Mouse (Mus musculus) neural tube, embryonic 13.5 days (tissue): ENCODE data around the gene Plekhj1. TPM values are rescaled to one million over a fixed set of nuclear protein-coding genes. Genes with fewer than 3 reads are reported as not detected.
"Not testable (repeated sequence)": the region's sequence is repeated elsewhere in the genome, so short reads cannot be mapped to it uniquely, and the experiment has no call there.

ENCODE experiments used
- ATAC-seq: fragments of 200-750 bp; cut with Nextera tagmentation; 2 replicates; pipeline ENCODE4 v1.8.0; 2017; ENCODE audit warnings: low read depth, mild to moderate bottlenecking, moderate TSS enrichment, moderate library complexity
- H3K27ac ChIP-seq: fragments of 300-500 bp; sonication (generic); replicated peaks from 2 replicates; pipeline ENCODE4 v1.5.1; 2015; ENCODE audit warnings: moderate library complexity, mild to moderate bottlenecking, inconsistent platforms
- H3K27me3 ChIP-seq: fragments of 300-500 bp; sonication (generic); 2 replicates; pipeline ENCODE4 v1.6.1; 2015; ENCODE audit warnings: mild to moderate bottlenecking, inconsistent platforms
- H3K36me3 ChIP-seq: fragments of 300-500 bp; sonication (generic); 2 replicates; pipeline ENCODE4 v1.6.1; 2015; ENCODE audit warnings: mild to moderate bottlenecking, inconsistent platforms
- H3K4me1 ChIP-seq: fragments of 300-500 bp; sonication (generic); replicated peaks from 2 replicates; pipeline ENCODE4 v1.6.1; 2015; ENCODE audit warnings: inconsistent platforms
- H3K4me2 ChIP-seq: fragments of 300-500 bp; sonication (generic); 2 replicates; pipeline ENCODE4 v1.6.1; 2015; ENCODE audit warnings: inconsistent platforms, mild to moderate bottlenecking, moderate library complexity
- H3K4me3 ChIP-seq: fragments of 300-500 bp; sonication (generic); 2 replicates; pipeline ENCODE4 v1.5.1; 2015; ENCODE audit warnings: mild to moderate bottlenecking, inconsistent platforms
- H3K9ac ChIP-seq: fragments of 300-500 bp; sonication (generic); 2 replicates; pipeline ENCODE4 v1.6.1; 2015; ENCODE audit warnings: moderate library complexity, mild to moderate bottlenecking, inconsistent platforms
- H3K9me3 ChIP-seq: fragments of 300-500 bp; sonication (generic); 2 replicates; pipeline ENCODE4 v1.6.1; 2016; ENCODE audit warnings: inconsistent platforms
- whole genome bisulfite sequencing: fragments of 180-500 bp; shearing (Covaris S2); methylation state at CpG from one replicate; pipeline ENCODE4 v1.1.7; 2015; 5-methylcytosine and 5-hydroxymethylcytosine counted together
- polyA plus RNA-seq: library from polyadenylated mRNA; unstranded; fragments of >200 nt; fragmentation: Nextera tagmentation; extraction: Ambion mirVana; gene quantifications from 2 replicates; pipeline ENCODE4 v1.2.1, GENCODE M21; 2015

Gene Plekhj1
- polyA plus RNA-seq, 1 experiment from 2014 or later, result 128 TPM

DNA sequence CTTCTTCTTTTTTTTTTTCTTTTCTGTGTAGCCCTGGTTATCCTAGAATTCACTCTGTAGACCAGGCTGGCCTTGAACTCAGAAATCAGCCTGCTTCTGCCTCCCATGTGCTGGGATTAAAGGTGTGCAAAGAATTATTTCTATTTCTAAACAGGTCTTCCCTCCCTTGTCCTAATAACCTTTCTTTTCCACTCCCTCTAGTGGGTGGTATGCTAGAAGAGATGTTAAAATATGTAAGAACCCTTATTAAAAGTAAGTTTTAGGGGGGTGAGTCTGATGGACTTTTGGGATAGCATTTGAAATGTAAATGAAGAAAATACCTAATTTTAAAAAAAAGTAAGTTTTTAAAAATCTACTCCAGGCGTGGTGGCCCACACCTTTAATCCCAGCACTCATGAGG is 24.9 kb upstream of the Plekhj1 start:
- Histone ChIP-seq H3K4me1 (peaks cover 10% of the 10 kb centered on the region), H3K9ac (no peak overlapping the region), H3K27me3 (no peaks in the 10 kb centered on the region), H3K9me3 (no peaks in the 10 kb centered on the region), H3K4me3 (no peak overlapping the region), H3K36me3 (no peaks in the 10 kb centered on the region), H3K4me2 (no peak overlapping the region), H3K27ac (no peak overlapping the region)
- WGBS, result 83% methylated on average over 1 of the region's 1 CpGs
- no peak for ATAC-seq

DNA sequence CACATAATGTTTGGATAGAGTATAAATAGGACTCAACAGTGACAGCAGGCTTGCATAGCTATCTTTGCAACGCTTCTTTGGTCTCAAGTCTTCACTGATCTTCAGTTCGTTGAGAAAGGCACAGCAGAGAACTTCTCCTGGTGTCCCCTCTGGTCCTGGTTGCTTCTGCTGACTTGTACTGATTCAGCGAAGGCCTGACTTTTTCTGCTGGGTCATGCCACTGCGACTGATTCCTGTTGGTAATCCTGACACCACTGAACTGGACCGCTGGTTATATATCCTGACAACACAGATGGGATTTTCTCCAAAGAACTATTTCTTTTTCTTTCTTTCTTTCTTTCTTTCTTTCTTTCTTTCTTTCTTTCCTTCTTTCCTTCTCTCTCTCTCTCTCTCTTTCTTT is 24.1 kb upstream of the Plekhj1 start:
- H3K36me3 ChIP-seq, result no peaks in the 10 kb centered on the region
- peaks cover 2% of the 10 kb centered on the region for H3K4me1 ChIP-seq
- H3K27me3 ChIP-seq, result no peaks in the 10 kb centered on the region
- no peaks in the 10 kb centered on the region for H3K9me3 ChIP-seq
- no peak overlapping the region for H3K4me2 ChIP-seq
- no peak for ATAC-seq
- H3K4me3 ChIP-seq, result no peak overlapping the region
- no peak overlapping the region for H3K9ac ChIP-seq
- 86% methylated on average over 5 of the region's 5 CpGs for WGBS
- no peak overlapping the region for H3K27ac ChIP-seq

DNA sequence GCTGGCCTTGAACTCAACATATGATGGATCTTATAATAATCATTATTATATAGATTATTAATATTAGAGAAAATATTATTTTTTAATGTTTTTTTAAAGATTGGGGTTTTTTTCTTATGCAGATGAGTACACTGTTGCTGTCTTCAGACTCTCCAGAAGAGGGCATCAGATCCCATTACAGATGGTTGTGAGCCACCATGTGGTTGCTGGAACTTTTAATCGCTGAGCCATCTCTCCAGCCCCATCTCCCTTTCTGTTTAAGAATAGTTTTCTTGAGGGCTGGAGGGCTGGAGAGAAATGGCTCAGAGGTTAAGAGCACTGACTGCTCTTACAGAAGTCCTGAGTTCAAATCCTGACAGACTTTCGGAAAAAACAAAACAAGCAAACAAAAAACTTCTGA is 23.6 kb upstream of the Plekhj1 start:
- Histone ChIP-seq H3K4me1 (no peaks in the 10 kb centered on the region), H3K4me3 (no peak overlapping the region), H3K4me2 (no peak overlapping the region), H3K36me3 (no peaks in the 10 kb centered on the region), H3K9me3 (no peaks in the 10 kb centered on the region), H3K9ac (no peak overlapping the region), H3K27me3 (no peaks in the 10 kb centered on the region), H3K27ac (no peak overlapping the region)
- ATAC-seq, result no peak
- 34% methylated on average over 2 of the region's 2 CpGs for WGBS

DNA sequence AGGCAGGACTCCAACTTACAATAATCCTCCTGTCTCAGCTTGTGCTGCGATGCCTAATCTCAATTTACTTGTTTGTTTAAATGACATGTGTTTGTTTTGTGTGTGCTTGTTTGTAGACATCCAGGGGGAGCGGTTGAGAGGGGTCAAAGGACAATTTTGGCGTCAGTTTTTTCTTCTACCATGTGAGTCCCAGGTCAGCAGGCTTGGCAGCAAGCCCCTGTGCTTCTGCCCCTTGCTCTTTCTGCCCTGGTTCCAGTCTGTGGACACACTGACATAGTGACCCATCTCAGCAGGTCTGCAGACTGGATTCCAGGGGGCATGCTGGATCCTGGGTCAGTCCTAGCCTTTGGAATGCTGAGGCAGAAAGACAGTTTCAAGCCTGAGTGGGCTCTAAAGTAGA is 21.0 kb upstream of the Plekhj1 start:
- Histone ChIP-seq H3K4me2 (no peak overlapping the region), H3K4me3 (no peak overlapping the region), H3K9me3 (no peaks in the 10 kb centered on the region), H3K27ac (no peak overlapping the region), H3K36me3 (no peaks in the 10 kb centered on the region), H3K9ac (no peak overlapping the region), H3K27me3 (no peaks in the 10 kb centered on the region), H3K4me1 (no peaks in the 10 kb centered on the region)
- WGBS, result 63% methylated on average over 3 of the region's 3 CpGs
- ATAC-seq, result no peak

DNA sequence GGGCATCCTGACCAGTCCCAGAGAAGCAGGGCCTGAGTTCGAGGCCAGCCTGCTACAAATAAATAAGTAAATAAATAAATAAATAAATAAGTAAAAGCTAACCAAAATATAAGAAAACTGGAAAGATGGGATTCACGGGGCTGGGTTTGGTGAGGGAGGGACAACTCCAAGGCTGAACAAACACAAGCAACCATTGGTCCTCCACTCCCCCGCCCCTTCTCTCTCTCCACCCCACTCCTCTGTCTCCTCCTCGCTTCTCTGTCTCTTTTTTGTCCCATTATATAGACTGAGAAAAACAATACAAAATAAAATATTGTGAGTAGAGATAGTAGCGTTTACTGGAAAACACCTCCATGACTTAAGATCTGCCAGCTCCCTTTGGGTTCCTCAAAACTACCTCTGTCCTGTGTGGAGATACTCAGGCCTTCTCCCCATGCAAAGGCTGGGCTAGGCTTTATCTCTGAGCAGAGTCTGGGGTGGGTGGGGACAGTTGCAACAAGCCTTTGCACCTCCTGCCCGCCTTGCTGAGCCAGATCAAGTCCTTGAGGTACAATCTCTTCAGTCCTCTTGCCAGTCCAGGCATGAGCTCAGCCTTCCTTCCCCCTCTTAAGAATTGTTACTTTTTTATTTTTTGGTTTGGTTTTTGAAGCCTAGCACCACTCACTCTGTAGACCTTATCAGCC is 20.3 kb upstream of the Plekhj1 start:
- no peaks in the 10 kb centered on the region for H3K27me3 ChIP-seq
- no peak overlapping the region for H3K9ac ChIP-seq
- WGBS, result 53% methylated on average over 6 of the region's 6 CpGs
- H3K36me3 ChIP-seq, result no peaks in the 10 kb centered on the region
- no peaks in the 10 kb centered on the region for H3K9me3 ChIP-seq
- no peak overlapping the region for H3K4me3 ChIP-seq
- ATAC-seq, result no peak
- no peak overlapping the region for H3K4me2 ChIP-seq
- H3K27ac ChIP-seq, result no peak overlapping the region
- H3K4me1 ChIP-seq, result no peaks in the 10 kb centered on the region

DNA sequence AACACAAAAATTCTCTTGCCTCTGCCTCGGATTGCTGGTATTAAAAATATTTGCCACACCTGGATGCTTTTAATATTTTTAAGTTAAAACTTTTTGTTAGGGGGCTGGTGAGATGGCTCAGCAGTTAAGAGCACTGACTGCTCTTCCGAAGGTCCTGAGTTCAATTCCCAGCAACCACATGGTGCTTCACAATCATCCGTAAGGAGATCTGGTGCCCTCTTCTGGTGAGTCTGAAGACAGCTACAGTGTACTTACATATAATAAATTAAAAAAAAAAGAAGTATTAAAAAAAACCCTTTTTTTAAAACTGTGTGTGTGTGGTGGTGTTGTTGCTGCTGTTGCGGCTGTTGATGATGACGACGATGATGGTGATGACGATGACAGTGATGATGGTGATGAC is 19.5 kb upstream of the Plekhj1 start:
- not testable (repeated sequence) for ATAC-seq, H3K9me3 ChIP-seq, H3K27ac ChIP-seq, H3K9ac ChIP-seq, H3K4me3 ChIP-seq, H3K27me3 ChIP-seq, H3K4me1 ChIP-seq, H3K4me2 ChIP-seq, H3K36me3 ChIP-seq
- WGBS, result 79% methylated on average over 7 of the region's 7 CpGs

DNA sequence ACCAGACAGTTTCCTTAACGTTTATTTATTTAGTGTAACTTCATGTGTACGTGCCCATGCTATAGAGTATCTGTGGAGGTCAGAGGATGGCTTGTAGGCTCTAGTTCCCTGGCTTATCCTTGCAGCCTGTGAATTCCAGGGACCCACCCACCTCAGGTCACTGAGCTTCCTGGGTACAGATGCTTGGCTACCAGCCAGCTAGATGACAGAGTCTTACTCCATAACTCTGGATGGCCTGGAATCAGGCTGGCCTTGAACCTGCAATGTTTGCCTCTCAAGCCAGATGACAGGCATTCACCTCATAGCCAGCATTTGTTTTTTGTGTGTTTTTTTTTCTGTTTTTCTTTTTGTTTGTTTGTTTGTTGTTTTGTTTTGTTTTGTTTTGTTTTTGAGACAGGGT is 18.7 kb upstream of the Plekhj1 start:
- Histone ChIP-seq H3K36me3 (no peaks in the 10 kb centered on the region), H3K9ac (no peak overlapping the region), H3K4me3 (no peak overlapping the region), H3K27me3 (peaks cover 7% of the 10 kb centered on the region; the same call in 1 of the 2 replicates), H3K27ac (no peak overlapping the region), H3K4me1 (no peaks in the 10 kb centered on the region), H3K9me3 (no peaks in the 10 kb centered on the region), H3K4me2 (no peak overlapping the region)
- no peak for ATAC-seq
- WGBS, result 73% methylated on average over 2 of the region's 2 CpGs

DNA sequence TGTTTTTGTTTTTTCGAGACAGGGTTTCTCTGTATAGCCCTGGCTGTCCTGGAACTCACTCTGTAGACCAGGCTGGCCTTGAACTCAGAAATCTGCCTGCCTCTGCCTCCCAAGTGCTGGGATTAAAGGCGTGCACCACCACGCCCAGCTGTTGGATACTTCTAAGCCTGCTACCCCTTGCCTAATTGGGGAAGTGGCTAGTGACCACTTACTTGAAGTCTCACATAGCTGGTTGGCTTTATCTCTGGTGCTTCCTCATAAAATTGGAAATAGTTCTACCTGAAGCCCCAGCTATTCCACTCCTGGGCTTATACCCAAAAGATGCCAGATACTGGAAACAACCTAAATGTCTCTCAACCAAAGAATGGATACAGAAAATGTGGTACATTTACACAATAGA is 17.9 kb upstream of the Plekhj1 start:
- H3K4me1 ChIP-seq, result not testable (repeated sequence)

DNA sequence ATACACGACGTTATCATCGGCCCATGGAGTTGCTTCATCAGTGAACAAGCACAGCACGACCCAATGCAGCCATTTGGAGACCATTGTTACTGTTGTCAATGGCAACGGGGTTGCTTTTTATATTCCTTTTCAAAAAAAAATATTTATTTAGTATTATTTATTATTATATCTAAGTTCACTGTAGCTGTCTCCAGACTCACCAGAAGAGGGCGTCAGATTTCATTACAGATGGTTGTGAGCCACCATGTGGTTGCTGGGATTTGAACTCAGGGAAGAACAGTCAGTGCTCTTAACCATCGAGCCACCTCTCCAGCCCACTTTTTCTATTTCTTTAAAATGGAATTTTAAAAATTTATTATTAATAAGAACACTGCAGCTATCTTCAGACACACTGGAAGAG is 16.4 kb upstream of the Plekhj1 start:
- Histone ChIP-seq H3K9ac (no peak overlapping the region), H3K4me2 (no peak overlapping the region), H3K36me3 (no peaks in the 10 kb centered on the region), H3K4me3 (no peak overlapping the region), H3K27ac (no peak overlapping the region), H3K4me1 (peaks cover 6% of the 10 kb centered on the region), H3K9me3 (no peaks in the 10 kb centered on the region), H3K27me3 (peaks cover 28% of the 10 kb centered on the region)
- no peak for ATAC-seq
- 64% methylated on average over 7 of the region's 7 CpGs for WGBS

More for the DNA sequence above, 17.9 kb upstream of the Plekhj1 start:
- H3K27ac ChIP-seq, H3K9ac ChIP-seq, H3K36me3 ChIP-seq, H3K9me3 ChIP-seq, H3K4me2 ChIP-seq, ATAC-seq, H3K4me3 ChIP-seq: not testable (repeated sequence)
- H3K27me3 ChIP-seq, result peaks cover 14% of the 10 kb centered on the region; the same call in 1 of the 2 replicates
- WGBS, result 86% methylated on average over 3 of the region's 3 CpGs

DNA sequence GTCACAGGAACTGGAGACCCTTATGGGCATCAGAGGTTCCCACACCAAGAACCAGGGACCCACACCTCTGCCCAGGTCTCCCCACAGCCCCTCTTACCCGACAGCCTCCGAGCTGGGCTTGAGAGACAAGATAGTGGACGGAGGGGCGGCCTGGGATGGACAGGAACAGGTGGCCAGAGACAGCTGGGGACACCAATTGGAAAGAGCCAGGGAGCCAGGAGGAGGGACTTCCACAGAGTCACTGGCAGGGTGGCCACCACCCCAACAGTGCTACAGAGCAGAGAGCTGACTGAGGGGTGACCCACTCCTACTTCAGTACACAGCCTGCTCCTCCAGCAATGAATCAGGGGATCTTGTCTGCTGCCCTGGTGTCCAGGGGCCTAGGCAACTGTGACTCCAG is 14.9 kb upstream of the Plekhj1 start, which contains the start of gene Jsrp1:
TSS of gene Jsrp1 (minus strand) at position 133 of the 400 bp plus-strand sequence.
- peaks cover 42% of the 10 kb centered on the region for H3K27me3 ChIP-seq
- no peak within 1 kb of the TSS for H3K4me3 ChIP-seq
- H3K9ac ChIP-seq, result no peak within 1 kb of the TSS
- no peaks in the 10 kb centered on the region for H3K36me3 ChIP-seq
- H3K4me2 ChIP-seq, result no peak within 1 kb of the TSS
- H3K4me1 ChIP-seq, result peaks cover 16% of the 10 kb centered on the region
- no peak within 1 kb of the TSS for H3K27ac ChIP-seq
- H3K9me3 ChIP-seq, result no peaks in the 10 kb centered on the region
- WGBS, result 83% methylated on average over 4 of the region's 4 CpGs
- no peak for ATAC-seq

DNA sequence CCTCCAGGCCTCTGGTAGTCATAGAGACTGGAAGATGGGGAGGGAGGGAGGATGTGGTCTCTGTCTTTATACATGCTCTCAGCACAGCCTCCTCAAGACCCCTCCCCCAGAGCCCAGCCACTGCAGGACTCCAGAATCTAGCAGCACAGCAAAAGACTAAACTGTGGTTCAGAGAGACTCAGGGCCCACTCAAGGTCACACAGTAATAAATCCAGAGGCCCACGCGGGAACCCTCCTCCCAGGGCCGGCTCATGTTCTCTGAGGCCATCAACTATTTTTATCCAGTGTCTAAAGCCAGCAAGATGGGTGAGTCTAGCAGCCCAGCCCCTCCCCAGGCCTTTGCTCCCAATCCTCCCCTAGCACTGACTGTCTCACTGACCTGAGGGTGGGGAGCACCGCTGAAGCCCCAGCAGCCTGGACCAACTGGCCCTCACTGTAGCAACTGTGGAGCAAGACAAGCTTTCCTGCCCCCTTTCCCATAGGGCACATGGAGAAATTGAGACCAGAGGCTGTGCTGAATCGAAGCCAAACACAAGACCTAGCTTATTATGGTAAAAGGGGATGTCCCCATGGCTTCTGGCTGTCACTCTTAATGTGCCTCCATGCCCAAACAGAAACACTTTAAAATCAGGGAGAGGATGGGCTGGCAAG is 14.1 kb upstream of the Plekhj1 start:
- 60% methylated on average over 5 of the region's 5 CpGs for WGBS
- H3K27ac ChIP-seq, result no peak overlapping the region
- no peak overlapping the region for H3K4me2 ChIP-seq
- no peak overlapping the region for H3K4me3 ChIP-seq
- peaks cover 24% of the 10 kb centered on the region for H3K4me1 ChIP-seq
- peak overlapping the region; percentile 43; the same call in 1 of the 2 replicates for H3K9ac ChIP-seq
- H3K36me3 ChIP-seq, result no peaks in the 10 kb centered on the region
- no peaks in the 10 kb centered on the region for H3K9me3 ChIP-seq
- peaks cover 47% of the 10 kb centered on the region for H3K27me3 ChIP-seq
- ATAC-seq, result no peak

DNA sequence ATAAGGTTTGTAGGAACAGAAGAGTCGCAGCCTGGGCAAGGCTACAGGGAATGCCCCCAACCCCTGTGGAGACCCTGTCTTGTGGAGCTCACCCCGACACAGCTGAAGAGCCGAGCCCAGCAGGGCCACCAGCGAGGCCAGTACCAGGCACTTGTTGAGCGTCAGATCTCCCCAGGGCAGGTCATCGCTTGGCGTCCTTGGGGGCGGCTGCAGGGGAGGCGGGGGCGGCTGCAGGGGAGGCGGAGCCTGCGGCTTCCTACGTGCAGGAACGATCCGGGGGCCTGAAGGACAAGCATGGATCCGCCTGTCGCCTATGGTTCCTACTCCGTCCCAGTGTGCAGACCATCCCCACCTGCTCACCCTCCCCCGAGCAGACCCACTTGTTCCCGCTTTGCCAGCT is 11.7 kb upstream of the Plekhj1 start:
- 2% methylated on average over 19 of the region's 20 CpGs for WGBS
- peak overlapping the region; percentile 20; the same call in 1 of the 2 replicates for H3K4me2 ChIP-seq
- peaks cover 49% of the 10 kb centered on the region for H3K27me3 ChIP-seq
- no peaks in the 10 kb centered on the region for H3K9me3 ChIP-seq
- H3K4me1 ChIP-seq, result peaks cover 42% of the 10 kb centered on the region
- peak overlapping the region; percentile 47; the same call in 1 of the 2 replicates for H3K9ac ChIP-seq
- no peak for ATAC-seq
- H3K4me3 ChIP-seq, result no peak overlapping the region
- peaks cover 6% of the 10 kb centered on the region for H3K36me3 ChIP-seq
- no peak overlapping the region for H3K27ac ChIP-seq
